Mouse (Mus musculus) urinary bladder, postnatal 36 days (tissue): ENCODE measurements around the gene Npsr1.

Experiments used
- DNase-seq, 2 experiments: peaks; one replicate each; pipeline ENCODE4 v3.0.0; 2022; ENCODE audit warnings: low spot score in 2 of 2, mixed read lengths in 1 of 2

The Npsr1 gene

DNA sequence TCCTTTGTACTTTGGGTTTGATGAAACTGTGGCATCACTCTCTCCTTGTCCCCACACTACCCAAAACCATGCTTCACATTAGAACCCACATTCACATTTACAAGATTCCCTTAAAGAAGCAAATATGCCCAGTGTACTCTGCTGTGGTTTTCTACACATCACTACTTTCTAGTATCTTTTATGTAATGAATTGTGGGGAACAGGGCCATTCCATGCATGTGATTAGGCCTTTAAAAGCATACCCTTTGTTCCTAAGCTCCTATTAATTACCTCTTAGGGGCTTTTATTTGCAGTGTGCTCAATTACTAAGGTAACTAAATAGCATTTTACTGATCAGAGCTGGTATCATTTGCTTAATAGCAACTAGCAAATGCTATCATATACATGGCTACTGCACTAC lies 149.8 kb downstream of the Npsr1 start:
- DNase-seq: no peak

DNA sequence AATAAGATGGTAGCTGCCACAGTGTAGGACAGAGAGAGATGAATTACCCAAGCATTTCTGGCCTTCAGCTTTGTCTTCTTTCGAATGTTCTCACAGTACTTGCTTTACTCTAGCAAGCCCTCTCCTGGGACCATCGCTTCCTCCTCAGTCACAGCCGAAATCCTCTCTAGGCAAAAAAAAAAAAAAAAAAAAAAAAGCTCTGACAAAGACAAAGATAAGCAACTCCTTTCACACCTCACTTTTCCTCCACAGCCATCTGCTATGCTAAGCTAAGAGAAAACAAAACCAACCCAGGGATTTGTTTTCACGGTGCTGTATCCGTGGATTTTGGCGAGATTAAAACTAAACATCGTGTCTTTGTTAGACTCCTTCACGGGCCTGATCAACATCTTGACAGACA lies 156.4 kb downstream of the Npsr1 start:
- DNase-seq: no peak

DNA sequence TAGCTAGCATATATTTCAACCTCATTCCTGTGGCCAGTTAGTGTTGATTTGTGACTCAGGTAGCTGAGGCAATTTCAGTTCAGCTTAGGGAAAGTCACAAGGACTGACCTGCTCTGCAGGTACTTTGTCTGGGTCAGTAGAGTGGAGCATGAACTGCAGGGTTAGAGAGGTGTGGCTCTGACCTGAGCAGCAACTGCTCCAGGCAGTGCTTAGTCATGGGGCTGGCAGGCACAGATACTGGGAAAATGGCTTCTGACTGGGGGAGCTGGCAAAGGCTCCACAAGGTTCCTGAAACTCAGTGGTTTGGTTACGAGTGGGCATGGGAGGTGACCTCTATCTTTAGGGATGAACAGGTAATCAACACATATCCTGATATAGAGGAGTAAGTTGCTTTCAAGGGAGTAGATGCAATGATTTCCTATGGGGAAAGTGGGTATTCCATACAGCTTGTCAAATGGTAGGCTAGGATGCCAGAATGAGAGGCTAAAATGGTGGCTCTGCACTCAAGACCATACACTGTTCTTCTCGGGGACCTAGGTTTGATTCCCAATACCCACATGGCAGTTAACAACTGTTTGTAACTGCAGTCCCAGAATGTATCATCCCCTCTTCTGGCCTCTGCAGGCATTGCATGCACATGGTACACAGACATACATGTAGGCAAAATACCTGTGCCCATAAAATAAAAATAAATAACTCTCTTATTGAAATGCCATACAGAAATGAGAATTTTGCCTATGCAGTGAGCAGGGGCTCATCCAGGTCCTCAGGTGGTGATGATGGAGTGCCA lies 182.9 kb downstream of the Npsr1 start:
- no peak for DNase-seq

DNA sequence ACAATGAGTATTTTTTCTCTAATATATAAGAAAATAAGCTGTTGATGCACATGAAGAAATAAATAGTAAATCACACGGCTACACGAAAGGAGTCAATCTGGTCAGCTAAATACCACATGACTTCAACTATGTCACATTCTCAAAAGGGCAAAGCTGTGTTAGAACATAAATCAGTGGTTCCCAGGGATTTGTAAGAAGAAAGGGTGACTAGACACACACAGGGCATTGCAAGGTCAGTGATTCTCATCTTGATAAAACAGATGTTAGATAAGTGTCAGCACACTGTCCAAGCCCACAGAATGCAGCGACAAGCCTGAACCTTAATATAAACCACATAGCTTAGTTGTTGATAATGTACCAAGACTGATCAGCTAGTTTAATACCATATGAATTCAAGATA lies 184.8 kb downstream of the Npsr1 start:
- DNase-seq: no peak

DNA sequence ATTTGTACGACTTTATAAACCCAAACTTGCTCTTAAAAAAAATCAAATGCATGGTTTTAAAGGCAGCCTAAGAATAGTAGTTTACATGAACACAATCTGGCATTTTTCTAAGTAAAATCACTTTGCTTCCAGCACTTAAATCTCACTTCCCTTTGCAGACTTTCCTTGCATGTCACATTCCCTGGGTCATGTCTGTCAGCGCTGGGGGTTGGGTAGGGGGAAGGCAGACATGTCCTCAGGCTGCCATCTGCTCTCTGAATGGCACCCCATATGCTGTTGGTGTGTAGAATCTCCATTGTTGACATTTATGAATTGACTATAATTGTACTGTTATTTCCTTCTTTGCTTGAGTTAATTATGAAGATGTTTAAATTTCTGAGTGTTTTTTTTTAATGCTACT lies 185.3 kb downstream of the Npsr1 start:
- no peak for DNase-seq

DNA sequence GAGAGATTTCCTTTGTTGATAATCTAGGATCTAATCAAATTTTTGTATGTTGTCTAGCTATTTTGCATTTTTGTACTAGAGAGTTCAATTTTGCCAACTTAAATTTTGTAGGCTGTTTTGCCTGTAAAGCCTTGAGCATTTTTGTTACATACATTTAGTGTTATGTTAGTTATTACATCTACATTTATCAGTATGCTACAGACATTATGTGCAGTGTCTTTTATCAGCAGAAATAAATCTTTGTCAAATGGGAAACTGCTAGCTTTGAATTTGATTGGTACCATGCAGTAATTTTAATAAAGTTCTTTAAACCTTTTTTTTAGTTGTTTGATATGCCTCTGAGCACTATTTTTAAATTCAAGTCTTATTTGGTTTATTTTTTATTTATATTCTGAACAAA lies 185.7 kb downstream of the Npsr1 start:
- DNase-seq: no peak

DNA sequence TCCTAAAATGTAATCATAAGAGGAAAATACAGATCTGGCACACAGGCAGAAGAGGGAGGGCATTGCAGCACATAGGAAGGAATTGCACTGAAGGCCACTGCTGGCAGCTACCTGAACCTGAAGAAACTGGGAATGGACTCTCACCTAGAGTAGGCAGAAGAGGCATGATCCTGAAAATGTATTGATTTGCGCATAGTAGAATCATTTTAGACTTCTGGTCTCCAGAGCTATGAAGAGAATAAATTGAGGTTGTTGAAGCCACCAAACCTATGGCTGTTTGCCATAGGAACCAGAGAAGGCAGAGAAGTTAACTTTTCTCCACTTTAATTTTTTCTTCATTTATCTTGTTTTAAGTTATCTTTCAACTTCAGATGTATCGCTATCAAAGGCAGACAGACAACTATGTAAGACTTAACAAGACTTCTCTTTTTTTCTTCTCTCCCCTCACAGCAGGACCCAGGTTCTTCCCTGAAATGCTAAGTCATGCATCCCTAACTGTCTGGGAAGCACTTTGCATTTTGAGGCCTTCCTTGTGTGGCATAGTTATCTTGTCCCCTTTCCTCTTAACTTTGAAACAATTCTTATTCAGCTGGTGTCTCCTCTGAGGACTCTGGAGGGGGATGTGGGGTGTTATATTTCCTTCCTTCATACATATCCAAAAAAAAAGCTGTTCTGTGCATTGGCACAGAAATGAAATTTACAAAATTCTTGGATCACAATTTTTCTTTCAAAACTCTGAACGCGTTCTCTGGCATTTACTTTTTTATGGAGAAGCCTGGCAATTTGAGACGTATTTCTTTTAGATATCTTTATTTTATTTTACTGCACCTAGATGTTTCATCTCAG lies 186.7 kb downstream of the Npsr1 start:
- no peak for DNase-seq

DNA sequence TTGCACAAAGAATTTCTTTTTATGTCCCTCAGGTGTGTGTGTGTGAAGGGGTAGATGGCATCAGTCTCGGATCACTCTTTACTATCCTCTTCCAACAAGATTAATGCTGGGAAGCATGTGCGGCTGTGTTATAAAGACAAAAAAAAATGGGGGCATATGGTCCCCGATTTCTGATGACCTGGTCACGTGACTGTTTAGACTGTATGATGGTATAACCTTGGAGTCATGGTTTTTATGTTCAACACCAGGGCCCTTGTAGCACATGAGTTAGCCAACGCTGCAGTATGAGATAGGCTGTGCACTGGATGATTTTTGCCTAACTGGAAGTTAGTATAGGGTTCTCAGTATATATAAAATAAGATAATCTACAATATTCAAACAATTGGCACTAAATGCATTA lies 187.6 kb downstream of the Npsr1 start:
- no peak for DNase-seq

DNA sequence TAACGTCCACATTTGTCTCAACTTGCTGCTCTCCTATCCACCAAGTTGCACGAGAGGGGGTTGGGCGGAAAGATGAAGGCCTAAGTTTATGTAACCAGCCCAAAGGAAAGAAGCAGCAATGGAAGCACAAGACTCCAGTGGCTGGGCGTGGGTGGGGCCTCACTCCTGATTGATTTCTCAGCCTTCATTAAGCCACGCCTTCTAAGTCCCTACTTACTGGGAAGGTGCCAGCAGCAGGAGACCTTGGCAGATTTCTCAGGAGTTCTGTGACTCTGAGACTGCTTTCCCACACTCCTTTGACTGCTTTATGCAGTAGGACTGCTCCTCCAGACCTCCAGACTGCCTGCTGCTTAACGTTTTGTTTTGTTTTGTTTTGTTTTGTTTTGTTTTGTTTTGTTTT lies 193.6 kb downstream of the Npsr1 start:
- no peak for DNase-seq

DNA sequence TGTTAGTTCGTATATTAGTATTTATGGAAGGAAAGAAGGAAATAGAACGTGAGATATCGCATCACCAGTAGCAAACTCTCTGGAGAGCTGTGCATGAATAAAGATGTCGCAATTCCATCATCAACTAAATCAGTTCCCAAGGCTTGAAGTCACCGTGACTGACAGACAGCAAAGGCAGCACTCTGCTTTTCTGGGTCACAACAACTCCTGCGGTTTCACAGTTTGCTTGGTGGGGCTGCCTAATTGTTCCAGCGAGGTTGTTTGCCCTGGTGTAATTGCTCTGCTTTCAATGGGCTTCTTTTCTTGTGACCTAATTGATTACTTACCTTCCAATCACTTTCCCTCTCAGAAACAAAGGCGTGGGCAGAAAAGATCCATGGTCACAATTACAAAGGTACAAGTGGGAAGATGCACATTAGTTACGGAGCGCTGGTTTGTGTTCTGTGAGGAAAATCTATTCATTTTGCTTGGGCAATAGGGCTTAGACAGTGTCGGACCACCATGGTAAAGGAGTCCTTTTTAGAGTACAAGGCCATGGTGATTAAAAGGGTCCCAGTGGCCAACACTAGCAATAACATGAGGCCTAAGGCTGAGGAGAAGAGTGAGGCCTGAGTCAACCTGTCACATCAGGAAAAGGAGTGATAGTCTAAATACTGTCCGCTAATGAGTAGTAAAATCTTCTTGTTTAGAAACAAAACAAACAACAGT lies 195.6 kb downstream of the Npsr1 start:
- DNase-seq: no peak

DNA sequence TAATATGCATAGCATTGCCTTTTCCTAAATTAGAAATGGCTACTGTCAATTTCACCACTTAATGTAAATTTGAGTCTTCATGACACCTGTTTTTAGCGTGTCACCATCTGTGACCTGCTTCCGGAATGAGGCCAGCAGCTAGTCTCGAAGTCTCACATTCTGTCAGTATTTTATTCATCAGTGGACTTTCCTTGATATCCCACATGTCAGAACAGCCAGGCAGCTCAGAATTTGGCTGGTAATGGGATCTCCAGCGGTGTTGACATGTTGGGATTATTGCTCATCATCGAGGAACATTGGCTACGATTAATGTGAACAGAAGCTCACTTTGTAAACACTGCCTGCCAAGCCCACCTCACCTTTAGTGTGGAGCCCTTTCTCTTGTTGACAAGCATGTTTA lies 205.1 kb downstream of the Npsr1 start:
- DNase-seq: no peak

DNA sequence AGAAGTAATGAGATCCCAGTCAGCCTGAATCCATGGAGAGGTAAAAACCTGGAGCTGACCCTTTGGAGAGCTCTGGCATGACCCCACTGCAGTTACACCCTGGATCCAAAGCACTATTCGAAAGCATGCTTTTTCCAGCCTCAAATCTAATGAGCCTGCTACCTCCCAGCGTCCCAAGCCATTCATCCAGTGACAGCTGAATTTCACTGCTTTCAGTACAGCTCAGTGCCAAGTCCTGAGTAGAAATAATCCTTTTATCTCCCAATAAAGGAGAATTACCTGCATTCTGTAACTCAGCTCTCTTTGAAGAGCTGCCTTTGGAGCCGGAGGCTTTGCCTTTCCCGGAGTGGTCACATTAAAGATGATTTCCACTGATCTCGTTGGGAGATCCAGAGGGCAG lies 209.2 kb downstream of the Npsr1 start:
- no peak for DNase-seq

DNA sequence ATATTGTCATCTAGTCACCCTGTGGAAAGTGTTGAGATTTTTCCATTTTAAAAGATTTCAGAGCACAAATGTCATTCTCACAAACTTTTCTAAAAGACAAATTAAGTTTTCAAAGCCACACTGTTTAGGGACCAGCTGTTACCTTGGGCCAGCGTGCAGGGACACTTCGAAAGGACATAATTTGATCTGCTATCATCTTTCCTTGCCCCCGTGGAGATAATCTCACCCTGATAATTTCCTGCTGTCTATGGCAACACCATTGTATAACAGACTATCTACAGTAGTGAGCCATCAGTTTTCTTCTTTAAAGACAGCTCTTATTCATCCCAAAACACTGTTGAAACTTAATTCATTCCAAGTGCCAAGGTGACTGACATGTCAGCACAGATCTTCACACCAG lies 209.6 kb downstream of the Npsr1 start:
- DNase-seq: no peak

DNA sequence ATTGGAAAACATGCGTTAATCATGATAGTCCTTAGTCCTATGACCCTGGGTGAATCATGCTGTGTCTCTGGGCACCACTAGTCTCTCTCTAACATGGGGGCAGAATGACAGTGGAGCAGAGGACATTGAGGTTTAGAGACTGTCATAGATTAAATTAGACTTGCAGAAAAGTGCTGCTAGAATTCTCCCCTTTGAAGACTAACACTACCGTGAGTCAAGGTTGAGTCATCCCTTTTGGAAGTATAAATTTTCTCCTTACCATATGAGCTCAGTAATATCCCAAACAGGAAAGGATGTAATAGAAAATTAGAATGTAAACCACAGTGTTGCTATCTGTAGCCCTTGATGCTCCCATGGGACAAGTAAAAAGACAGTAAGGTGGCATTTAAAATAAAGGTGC lies 218.0 kb downstream of the Npsr1 start:
- DNase-seq: no peak

DNA sequence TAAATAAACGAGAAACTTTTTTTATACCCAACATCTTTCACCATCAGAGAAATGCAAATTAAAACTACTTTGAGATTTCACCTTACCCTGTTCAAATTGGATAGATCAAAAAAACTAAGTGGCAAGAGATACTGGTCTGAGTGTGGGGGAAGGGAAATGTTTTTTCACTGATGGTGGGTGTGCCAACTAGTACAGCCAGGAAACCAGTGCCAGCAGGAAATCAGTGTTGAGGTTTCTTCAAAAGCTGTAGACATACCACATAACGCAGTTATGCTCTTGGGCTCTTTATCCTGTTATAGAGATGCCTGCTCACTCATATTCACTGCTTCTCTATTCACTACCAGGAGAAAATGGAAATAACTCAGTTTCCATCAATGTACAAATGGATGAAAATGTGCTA lies 233.9 kb downstream of the Npsr1 start:
- no peak for DNase-seq

DNA sequence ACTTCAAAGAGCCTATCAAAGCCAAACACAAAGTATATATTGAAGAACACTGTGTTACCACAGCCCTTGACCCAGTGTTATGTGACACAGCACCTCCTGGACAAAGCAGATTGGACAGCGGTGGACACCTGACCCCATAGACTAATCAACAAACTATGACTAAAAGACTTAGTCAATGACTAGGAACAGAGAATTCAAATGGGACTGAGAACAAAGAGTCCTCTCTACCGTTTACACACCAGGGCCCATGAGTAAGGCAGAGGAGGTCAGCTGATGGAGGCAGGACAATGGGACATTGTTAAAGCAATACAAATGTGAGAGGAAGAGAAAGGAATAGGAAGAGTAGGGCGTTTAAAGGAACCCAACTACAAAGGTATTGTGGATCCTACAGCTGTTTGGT lies 243.5 kb downstream of the Npsr1 start:
- no peak for DNase-seq

DNA sequence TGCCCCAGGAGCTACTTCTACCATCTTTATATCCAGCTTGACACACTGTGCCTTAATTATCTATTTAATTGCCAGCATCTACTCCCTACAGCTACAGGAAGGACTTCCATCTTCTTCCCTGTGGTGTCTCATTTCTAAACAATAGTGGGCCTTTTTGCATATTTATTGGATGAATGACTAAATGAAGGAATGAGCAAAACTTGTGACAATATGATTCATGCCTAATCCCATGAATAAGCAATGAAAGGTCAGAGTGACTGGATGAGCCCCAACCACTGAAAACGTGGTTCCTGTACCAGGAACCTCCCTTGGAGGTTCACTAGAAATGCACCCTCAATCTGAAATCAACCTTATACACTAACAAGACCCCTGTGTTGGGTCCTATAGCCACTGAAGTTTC lies 249.2 kb downstream of the Npsr1 start:
- no peak for DNase-seq

DNA sequence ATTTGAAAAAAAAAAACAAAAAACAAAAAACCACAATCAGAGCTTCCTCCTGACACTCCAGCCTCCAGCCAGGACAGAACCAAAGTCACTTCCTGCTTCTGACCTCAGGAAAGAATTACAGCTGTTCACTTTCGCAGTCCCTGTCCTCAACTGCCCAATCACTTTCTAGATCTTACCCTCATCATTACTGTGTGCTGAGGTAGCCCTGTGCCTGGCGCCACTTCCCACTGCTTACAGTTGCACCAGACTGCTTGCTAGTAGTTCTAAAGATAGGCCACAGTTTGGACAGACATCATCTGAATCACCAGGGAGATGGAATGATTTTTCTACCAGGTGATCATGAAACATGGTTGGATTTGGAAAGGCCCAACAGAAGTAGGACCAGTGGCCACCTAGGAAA lies 251.7 kb downstream of the Npsr1 start:
- DNase-seq: no peak

DNA sequence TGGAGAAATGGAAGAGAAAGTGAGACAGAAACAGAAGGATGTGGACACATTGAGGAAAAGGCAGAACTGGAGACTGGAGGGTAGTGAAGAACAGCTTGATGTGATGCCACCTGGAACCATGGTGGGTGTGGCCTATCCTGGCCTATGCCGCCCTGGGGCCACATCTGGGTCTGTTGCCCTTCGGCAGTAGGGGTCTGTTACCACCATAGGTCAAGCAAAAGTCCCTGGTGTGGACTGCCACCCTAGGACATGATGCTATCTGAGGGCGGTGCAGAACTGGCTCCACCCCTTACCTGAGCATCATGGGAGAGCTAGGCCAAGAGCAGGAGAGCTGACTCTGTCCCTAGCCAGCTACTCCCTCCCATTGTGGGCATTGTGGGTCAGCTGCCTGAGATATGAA lies 253.6 kb downstream of the Npsr1 start:
- no peak for DNase-seq
